Mouse (Mus musculus) T-helper 1 cell (primary cell): ENCODE measurements around the gene Tex22.

Experiments used
- in situ Hi-C: fragments of 300-600 bp; cut with MboI, MseI; formaldehyde crosslinking; loops from one replicate; pipeline ENCODE4 v1.15.1; 2025; ENCODE audit warnings: high pct_unique_total_duplicates

Tex22 gene

DNA sequence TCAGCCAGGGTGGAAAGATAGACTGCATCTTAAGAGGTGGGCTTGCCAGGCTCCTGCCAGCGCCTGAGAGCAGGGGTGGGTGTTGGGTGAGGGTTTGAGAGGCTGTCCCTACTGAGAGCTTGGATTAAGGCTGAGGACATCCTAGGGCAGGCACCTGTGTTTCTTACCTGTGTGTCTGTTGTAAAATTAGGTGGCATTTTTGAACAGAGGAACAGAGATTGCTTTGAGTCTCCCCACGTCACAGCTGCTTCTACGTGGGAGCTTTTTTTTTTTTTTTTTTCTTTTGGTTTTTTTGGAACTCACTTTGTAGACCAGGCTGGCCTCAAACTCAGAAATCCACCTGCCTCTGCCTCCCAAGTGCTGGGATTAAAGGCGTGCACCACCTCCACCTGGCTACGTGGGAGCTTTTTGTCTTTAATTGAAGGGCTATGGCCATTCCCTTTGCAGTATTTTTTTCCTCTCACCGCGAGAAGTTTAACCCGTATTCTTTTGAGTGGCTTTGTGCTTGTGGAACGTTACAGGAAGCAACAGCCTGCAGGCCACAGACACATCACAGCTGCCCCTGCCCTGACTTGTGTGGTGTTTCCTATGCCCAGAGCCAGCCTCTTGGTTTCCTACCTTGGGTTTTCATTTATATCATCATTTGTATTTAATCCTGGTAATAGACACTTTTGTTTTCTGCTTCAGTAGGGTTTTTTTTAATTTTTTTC lies 27.1 kb downstream of the Tex22 start:
- in situ Hi-C loops = no loop called here

DNA sequence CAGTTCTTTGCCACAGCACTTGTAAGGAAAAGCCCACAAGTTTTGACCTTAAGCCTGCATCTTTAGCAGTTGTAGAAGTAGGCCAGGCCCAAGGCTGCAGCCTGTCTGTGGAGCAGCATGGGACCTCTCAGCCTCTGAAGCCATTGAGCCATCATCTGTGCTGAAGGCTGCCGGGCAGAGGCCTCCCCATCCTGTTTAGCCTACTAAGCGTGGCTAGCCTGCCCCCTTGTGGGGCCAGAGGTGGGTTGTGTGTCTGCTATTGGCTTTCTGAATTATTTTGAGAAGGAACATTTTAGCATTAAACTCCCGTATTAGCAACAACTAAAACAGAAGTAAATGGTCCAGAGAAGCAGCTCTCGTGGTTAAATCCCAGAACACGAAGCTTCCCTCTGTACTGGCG lies 28.2 kb downstream of the Tex22 start:
- in situ Hi-C loops = no loop called here

DNA sequence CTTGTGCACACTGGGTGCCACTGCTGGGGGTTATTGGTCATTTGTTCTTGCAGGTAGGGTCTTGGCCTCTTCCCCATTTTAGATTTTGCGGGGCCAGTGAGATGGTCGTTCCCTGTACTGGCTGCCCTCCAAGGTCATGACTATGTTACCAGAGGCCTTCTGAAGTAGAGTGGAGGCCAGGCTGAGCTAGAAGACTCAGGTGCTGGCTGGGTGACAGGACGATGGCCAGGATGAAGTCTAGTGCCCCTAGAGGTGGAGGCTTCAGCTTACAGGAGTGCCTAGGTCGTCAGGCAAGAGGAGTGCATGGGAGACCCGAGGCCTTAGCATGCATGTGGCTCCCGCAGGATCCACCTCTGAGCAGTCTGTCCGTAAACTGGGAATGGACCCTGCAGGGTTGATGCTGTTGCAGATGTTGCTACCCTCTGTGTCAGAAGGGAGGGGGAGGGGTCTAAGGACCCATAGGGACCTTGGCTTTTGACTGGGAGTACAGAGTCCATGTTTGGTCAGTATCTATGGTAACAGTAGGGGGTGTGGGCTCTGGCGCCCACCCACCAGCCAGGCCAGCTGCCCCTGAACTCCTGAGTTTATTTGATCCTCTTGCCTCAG lies 29.6 kb downstream of the Tex22 start:
- in situ Hi-C loops = no loop called here

DNA sequence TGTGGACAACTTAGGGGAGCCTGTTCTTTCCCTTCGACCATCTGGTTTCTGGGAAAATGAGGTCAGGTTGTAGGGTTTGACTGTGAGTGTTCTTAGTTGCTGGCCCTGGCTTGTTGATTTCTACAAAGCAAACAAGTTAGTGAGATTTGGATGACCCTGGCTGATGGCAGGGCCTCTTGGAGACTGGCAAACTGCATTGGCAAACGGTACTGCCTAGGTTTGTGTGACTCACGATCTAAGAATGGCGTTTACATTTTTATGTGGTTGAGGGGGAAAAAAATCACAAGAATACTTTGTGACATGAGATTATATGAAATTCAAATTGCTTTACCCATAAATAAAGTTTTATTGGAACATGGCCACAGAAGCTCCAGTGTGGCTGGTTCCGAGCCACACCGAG lies 32.1 kb downstream of the Tex22 start:
- in situ Hi-C loops = no loop called here

DNA sequence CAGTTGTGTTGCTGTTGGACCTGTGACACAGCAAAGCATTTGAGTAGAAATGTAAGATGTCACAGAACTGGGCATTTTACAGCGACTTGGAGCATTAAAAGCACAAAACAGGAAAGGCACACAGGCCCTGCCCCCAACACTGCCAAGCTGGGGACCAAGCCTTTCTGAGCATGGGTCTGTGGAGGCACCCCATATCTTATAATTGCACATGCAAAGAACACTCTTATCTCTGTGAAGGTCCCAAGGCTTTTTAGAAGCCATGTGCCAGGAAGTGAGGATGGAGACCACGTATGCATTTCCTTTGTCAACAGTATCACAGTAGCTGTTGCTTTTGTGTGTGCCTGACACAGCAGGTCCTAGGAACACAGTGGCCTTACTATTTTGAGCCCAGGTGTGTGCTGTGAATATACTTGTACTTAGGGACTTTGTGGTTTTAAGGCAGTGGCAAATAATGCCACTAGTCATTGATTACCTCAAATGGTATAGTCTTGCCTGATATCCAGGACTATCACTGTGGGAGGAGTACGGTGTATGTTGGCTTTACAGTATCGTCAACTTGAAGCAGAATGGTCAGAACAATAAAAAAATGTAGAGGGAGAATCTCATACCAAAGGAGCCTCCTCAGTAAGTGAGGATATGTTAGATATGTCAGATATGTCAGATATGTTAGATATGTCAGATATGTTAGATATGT lies 33.3 kb downstream of the Tex22 start:
- in situ Hi-C loops = no loop called here

DNA sequence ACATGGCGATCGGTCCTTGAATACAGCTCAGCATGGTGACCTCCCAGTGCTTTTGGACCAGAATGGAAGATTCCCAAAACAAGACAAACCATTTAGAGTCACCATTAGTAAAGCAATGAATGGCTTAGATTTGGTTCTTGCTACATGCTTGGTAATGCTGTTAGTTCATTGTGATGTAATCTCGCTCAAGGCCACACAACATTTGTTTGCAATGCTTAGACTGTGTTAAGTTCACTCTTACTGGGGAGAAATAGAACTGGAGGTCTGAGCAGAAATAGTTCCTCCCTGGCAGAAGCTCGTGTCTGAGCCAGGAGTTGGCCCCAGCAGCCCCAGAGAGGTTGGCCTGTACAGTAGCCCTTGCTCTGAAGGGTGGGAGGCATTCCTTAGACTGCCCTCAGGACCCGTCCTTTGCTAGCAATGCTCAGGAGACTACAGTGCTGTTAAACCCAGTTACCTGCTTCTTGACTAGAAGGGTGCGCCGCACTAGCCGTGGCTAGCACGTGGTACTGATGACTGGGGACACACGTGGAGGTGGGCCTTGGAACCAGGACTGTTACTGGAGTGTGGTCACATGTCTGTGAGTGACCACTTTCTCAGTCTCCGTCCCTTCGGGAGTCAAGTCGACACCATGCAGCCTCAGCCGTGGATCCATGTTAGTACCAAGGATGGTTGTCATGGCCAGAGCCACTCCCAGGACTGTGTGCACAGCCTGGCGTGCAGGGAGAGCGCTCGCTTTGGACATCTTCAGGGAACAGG lies 34.4 kb downstream of the Tex22 start:
- in situ Hi-C loops = no loop called here

DNA sequence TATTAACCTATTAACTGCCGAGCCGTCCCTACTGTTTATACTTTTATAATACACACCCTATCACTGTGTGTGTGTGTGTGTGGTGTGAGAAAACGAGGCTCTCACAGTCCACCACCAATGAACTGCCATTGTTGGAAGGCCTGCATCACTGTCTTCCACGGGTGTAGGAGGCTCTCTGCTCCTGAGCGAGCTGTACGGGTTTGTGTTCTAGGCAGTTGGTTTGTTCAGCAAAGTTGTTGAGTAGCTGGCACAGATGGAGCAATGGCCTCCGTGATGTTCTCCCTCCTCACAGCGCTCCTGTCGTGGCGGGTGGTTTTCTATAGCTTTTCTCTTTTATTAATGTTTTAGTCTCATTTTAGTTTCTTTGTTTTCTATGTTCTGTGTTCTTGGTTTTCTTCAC lies 35.5 kb downstream of the Tex22 start:
- in situ Hi-C loops = no loop called here

DNA sequence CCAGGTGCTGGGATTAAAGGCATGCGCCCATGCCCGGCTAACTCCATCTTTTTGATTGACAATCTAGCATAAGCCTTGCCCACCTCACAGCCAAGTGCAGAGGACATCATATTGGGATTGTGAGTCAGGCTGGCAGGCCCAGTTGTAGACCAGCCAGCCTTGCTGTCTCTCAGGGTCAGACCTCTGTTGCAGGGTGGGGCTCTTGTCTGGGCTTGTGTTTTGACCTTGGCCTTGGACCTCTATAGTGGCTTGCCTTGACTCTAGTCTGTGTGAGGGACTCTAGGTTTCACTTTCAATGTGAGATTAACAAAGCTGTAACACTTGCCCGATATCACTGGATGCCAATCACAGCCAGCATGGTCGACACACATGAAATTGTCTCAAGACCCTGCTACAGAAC lies 39.8 kb downstream of the Tex22 start:
- in situ Hi-C loops = no loop called here

DNA sequence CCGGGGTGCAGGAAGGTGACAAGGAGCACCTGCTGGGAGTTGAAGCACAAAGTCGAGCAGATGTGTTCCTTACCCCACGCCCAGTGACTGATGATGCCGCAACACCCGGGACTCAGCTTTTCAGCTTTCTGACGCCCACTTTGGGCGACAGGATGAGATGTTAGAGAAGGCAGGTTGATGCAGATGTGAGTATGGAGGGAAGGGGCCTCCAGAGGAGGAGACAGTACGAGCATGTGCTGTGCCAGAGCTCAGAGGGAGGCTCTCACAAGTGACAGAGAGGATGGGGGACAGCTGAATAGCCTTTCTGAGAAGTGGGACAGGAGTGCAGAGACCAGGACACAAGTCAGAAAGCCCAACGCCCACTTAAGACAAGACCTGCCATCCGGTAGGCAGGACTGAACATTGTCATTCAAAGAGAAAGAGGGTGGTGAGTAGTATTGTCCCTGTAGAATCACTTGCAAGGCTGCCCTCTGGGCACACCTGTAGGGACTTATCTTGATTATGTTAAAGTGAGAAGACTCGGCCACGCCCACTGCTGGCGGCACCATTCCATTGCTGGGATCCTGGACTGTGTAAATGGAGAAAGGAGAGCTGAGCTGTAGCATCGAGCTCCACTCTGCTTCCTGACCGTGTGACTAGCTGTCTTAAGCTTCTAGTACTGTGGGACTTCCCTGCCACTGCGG lies 40.7 kb downstream of the Tex22 start:
- in situ Hi-C loops = no loop called here

DNA sequence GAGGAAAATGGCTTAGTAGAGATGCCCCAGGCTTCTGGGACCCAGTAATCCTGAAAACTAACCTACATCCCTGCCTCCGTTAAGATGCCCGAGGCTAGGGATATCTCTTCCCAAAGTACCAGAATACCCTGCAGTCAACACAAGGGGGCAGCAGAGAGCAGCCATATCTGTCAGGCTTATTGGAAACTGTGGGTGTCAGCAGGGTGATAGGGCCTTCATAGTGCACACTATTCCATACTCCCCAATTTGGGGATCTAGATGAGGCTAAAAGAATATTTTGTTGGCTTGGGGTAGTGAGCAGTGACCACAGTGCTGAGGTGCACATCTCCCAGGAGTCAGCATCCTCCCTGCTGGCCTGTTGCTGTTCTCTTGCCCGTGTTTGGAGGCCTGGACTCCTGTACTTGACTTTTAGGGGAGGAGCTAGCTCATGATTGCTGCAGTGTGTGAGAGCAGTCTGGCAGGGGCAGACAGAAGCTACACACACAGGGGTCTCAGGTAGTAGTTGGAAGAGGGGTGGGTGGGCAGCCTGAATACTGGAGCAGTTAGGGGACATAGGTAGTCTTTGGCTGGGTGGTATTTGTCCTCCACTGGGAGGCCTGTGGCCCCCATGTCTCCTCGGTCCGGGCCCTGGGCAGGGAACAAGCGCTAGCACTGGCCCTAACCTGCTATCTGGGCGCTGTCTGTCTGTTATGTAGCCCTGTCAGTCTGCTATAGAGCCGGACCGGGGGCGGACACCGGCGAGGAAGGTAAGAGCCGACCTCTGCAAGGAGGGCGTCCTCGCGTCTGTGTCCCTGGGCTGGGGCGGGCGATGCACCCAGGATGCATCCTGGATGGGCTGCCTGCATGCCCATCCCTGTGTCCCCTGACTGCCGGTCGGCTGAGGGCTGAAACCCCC lies 45.5 kb downstream of the Tex22 start:
- in situ Hi-C loops = no loop called here

DNA sequence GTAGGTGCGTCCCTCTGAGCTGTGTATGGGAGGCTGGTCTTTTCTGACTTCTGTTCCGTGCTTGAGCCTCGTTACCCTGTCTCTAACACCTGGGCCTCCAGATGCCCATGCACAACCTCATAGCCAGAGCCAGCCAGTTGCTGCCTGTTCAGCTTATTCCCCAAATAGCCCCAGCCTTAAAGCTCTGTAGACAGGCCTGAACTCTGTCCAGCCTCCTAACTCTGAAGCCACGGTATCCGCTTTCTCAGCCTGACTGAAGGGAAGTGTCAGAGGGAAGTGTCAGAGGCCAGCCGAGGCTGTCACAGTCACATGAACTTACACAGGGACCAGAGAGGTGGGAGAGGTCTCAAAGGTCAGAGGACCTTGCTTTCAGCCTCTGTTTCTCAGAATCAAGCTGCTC lies 50.4 kb downstream of the Tex22 start:
- in situ Hi-C loops = no loop called here

DNA sequence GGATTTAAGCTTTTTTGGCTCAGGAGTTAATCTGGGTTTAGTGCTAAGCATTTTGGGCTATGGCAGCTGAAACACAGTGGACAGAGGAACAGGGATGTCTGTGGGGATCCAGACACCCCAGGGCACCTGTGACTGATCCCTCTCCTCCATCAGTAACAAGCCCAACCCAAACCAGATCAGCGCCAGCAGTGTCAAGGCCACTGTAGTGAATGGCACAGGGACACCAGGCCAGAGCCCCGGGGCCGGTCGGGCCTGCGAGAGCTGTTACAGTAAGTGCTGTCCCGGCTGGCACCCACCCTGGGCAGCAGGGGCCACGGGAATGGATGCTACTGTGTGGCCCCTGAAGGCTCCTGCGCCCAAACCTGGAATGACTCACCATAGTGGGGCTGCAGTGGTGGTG lies 56.4 kb downstream of the Tex22 start:
- in situ Hi-C loops = no loop called here

DNA sequence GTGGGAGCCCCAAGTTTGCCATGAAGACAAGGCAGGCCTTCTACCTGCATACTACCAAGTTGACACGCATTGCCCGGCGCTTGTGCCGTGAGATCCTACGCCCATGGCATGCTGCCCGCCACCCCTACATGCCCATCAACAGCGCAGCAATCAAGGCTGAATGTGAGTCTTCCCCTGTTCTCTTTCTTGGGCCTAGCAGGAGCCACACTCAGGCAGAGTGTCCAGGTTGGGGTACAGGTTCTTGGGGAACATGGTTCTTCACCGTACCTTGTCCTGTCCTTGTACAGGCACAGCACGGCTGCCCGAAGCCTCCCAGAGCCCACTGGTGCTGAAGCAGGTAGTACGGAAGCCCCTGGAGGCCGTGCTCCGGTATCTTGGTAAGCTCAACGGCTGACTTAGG lies 57.3 kb downstream of the Tex22 start:
- in situ Hi-C loops = no loop called here

DNA sequence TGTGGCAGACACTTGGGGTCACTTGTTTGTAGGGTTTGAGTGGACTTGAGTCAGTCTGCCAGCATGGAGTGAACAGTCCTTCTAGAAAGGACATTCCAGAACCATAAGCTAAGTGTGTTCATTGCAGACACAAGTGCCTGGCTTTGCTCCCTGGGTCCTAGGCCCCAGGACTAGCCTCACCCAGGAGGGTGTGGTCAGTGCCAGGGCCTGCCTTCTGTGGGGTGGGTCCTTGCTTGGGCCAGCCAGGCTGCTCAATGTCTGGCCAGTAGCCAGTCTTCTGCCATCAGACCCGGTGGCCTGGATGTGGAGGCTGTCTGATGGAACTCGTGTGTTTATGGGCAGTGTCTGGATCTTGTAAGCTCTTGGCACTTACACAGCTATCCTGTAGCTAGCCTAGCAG lies 58.3 kb downstream of the Tex22 start:
- in situ Hi-C loops = no loop called here

DNA sequence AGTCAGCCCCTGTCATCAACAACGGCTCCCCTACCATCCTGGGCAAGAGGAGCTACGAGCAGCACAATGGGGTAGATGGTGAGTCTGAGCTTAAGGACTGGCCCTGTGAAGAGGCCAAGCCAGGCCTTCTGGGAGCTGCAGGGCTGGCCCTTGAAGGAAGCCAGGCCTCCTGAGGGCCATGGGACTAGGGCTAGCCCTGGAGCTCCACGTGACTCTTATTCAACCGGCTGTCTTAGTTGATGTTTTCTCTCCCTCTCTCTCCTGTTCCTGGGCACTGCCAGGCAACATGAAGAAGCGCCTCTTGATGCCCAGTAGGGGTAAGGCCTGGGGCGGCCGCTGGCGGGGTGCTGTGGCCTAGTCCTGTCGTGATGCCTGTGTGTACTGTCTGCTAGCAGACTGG lies 59.0 kb downstream of the Tex22 start:
- in situ Hi-C loops = no loop called here

DNA sequence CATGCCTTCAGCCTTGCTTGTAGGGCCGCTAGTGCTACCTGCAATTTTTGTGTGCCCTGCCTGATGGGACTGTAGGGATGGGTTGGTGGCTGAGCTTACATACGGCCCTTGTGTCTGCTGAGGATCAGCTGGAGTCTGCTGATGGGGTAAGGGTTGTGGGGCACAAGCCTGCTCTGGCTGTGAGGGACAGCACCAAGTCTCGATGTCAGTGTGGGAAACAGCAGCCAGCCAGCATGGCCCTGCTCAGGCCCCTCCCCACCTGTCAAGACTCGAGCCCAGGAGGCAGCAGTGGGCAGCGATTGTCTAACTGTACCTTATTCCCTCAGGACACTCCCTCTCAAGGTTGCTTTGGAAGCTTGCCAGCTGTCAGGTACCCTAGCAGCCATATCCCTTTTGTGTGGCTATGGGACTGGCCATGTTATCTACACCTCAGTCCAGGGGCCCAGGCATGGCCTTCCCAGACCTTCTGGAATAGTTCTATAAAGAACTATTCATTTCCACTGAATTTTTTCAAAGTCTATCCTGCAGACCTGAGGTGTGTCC lies 59.6 kb downstream of the Tex22 start:
- in situ Hi-C loops = no loop called here

DNA sequence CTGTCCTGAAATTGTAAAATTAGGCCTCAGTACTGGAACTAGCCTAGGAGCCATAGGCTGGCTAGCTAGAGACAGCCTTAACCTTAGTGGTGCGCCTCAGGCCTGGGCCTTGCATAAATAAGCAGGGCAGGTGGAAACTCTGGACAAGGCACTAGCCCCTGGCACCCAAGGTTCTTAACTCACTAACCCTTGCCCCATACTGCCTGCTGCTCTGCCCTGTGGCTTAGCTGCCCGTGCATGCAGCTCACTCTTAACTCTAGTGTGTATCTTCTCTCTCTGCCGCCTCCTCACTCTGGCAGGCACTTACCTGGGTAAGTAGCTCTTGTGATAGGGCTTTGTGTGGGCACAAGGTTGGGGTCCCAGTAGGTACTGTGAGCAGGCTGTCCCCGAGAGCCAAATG lies 60.2 kb downstream of the Tex22 start:
- in situ Hi-C loops = no loop called here

DNA sequence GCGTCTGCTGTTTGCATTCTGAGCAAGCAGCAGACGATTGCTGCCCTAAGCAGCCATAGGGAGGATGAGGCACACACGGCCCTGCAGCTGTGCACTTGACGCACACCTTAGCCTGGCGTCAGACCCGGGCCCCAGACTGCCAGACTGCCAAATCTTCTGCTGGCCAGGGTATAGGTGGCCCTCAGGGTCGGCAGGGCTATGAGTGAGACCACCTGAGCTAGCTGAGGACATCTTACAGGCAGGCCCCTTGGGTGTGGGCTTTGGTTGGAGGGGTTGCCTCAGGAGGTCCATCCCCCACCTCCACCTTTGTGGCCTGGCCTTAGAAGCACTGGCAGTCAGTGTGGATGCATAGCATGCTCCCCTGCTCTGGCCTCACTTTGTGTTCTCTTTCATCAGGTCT lies 61.1 kb downstream of the Tex22 start:
- in situ Hi-C loops = no loop called here

DNA sequence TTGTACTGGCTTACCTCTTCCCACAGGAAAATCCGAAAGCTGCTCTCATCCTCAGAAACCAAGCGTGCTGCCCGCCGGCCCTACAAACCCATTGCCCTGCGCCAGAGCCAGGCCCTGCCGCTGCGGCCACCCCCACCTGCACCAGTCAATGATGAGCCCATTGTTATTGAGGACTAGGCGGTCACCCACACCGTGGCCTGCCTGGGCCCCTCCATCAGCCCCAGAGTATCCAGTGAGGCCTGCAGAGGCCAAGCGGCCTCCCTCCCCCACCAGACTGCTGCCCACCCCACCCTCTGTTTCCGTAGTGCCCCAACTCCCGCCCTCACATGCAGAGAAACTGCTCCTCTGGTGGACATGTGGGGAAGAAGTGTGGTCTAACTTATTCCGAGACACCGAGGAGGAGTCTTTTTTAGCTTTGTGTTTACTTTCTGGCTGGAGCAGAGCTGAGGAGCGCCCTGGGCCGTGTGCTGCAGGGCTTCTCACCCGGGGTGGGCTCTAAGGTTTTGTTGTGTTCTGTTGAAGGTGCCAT lies 62.3 kb downstream of the Tex22 start:
- in situ Hi-C loops = no loop called here
